Mouse (Mus musculus) testis, adult 10 weeks (tissue): Measurements from ENCODE around the gene Gm13078. TPM values are rescaled to one million over a fixed set of nuclear protein-coding genes. Genes with fewer than 3 reads are reported as not detected.

Source experiments
- polyA plus RNA-seq: library from polyadenylated mRNA; stranded (reverse); fragments of 350-450 nt; fragmentation: Illumina TruSeq; extraction: RNeasy Lipid Tissue Mini Kit (QIAGEN cat#74804); gene quantifications from one replicate; pipeline ENCODE4 v1.2.3, GENCODE M21; 2014; ENCODE audit warnings: low read depth, low replicate concordance

Gm13078 gene
- not detected for polyA plus RNA-seq

GRCm38 (mm10) chr4:143719155-143719554 is at the start of gene Gm13078:
Gm13078 (plus strand) TSS chr4:143719455.

DNA sequence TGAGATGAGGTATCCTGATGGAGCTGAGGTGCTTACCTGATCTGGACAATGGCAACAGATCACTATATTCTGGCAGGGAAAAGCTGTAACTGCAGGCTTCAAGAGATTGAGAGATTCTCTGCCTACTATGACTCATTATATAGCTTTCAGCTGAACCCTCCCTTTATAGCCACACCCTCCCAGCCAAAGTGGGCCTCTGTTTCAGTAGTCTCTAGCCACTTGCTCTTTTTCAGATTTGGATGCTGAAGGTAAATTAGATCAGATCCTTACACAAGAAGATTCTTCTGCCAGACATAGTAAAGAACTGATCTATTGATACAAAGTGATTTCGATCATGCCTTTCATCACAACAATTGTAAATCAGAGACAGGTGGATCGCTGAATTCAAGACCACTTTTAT is 16.6 kb upstream of the Gm13078 start, which contains the start of gene Gm13089:
Gene Gm13089, minus strand, starts transcription at position 101 of the 400 bp plus-strand sequence.

Other genes starting within 250 kb of the Gm13078 start
- gene Gm13043, start 208.1 kb upstream of the Gm13078 start, polyA plus RNA-seq, result not detected
- not detected for gene Gm13040, start 183.5 kb upstream of the Gm13078 start, polyA plus RNA-seq
- gene BC080695, start 167.8 kb upstream of the Gm13078 start, polyA plus RNA-seq, result not detected
- not detected for gene Gm13057, start 167.7 kb upstream of the Gm13078 start, polyA plus RNA-seq
- not detected for gene Gm13083, start 104.5 kb upstream of the Gm13078 start, polyA plus RNA-seq
- gene Gm13088, start 62.2 kb upstream of the Gm13078 start, polyA plus RNA-seq, result not detected
- not detected for gene Gm13089, start 16.7 kb upstream of the Gm13078 start, polyA plus RNA-seq
- not detected for gene Gm13023, start 69.9 kb downstream of the Gm13078 start, polyA plus RNA-seq
- gene Gm13084, start 96.6 kb downstream of the Gm13078 start, polyA plus RNA-seq, result not detected
- not detected for gene Gm13103, start 127.0 kb downstream of the Gm13078 start, polyA plus RNA-seq
- not detected for gene Pramef6, start 180.9 kb downstream of the Gm13078 start, polyA plus RNA-seq
- not detected for gene Pramef25, start 231.6 kb downstream of the Gm13078 start, polyA plus RNA-seq
- gene Gm13101, start 247.5 kb downstream of the Gm13078 start, polyA plus RNA-seq, result 0.41 TPM